Mouse (Mus musculus) lung, postnatal 25 days (tissue): ENCODE measurements around the gene Hip1r.
A peak's percentile ranks its signal among the peaks of the same experiment; 100 is the strongest.
"Not testable (repeated sequence)": the region's sequence is repeated elsewhere in the genome, so short reads cannot be mapped to it uniquely, and the experiment has no call there.

Experiments used
- DNase-seq: peaks from one replicate; pipeline ENCODE4 v3.0.0; 2022; ENCODE audit warnings: low spot score

Hip1r gene

GRCm38 (mm10) chr5:124036341-124036740 lies 62.9 kb downstream of the Hip1r start:
- DNase-seq: no peak

- DNase-seq: no peak
These were observed 63.4 kb downstream of the Hip1r start for GRCm38 (mm10) chr5:124036836-124037235.

GRCm38 (mm10) chr5:124039602-124040001 lies 66.2 kb downstream of the Hip1r start:
- DNase-seq: no peak

- no peak for DNase-seq
These were observed 67.7 kb downstream of the Hip1r start for GRCm38 (mm10) chr5:124041097-124041496.

GRCm38 (mm10) chr5:124043212-124043978 lies 70.0 kb downstream of the Hip1r start:
- no peak for DNase-seq

GRCm38 (mm10) chr5:124043999-124044398 lies 70.6 kb downstream of the Hip1r start:
- no peak for DNase-seq

GRCm38 (mm10) chr5:124045453-124046010 lies 72.1 kb downstream of the Hip1r start:
- no peak for DNase-seq

GRCm38 (mm10) chr5:124046741-124047401 lies 73.4 kb downstream of the Hip1r start:
- peak; percentile 64 for DNase-seq

GRCm38 (mm10) chr5:124049249-124050045 lies 76.0 kb downstream of the Hip1r start:
- no peak for DNase-seq

- DNase-seq: peak; percentile 58
These were observed 76.9 kb downstream of the Hip1r start for GRCm38 (mm10) chr5:124050095-124051050.

- DNase-seq: peak; percentile 50
These were observed 78.6 kb downstream of the Hip1r start for GRCm38 (mm10) chr5:124051899-124052491.

- DNase-seq: not testable (repeated sequence)
These were observed 79.2 kb downstream of the Hip1r start for GRCm38 (mm10) chr5:124052641-124053040.
